Mouse (Mus musculus): ENCODE measurements at regions not wholly inside any gene's neighbourhood (a gene's known extent, or its start where the extent isn't known, plus 50 kb on each side); places are given as distances from the start of the nearest gene placed in this dataset.
A peak's percentile ranks its signal among the peaks of the same experiment; 100 is the strongest.

DNA sequence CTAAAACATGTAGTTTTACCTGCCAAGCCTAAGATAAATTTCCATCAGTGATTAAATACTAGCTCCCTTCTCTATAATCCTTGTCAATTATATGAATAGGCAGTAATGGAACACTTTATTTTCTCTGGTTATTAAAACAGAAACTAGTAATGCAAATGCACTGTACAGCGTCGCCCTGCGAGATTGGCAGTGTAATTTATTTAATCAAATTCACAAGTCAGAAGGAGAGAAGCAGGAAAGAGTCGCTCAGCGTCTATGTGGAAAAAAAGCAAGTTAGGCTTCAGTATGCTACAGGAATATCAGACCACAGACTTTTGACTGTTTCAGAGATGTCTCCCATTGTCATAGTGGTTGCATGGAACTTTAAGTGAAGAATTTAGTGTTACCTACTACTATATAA, 632.6 kb downstream of the Dach1 start:
- H3K4me1 ChIP-seq (ENCODE audit: control insufficient read depth, insufficient read depth, low read length) = no peaks in the 10 kb centered on the region
- TF ChIP-seq CTCF (IDR thresholded peaks at IDR 0.05; ENCODE audit: borderline replicate concordance, insufficient read depth, low read depth, low read length) (no peak), POLR2A (IDR thresholded peaks at IDR 0.05; ENCODE audit: borderline replicate concordance, insufficient read depth, low read length) (no peak)
- 81% methylated on average over 5 of the region's 5 CpGs for WGBS
- no peaks in the 10 kb centered on the region for H3K27me3 ChIP-seq (ENCODE audit: control insufficient read depth, insufficient read depth, low read length)
- no peak overlapping the region for H3K4me3 ChIP-seq (replicated peaks; ENCODE audit: insufficient read depth, low read depth, low read length)
- DNase-seq = no peak
- no peak overlapping the region for H3K27ac ChIP-seq (ENCODE audit: insufficient read depth, low read length)

DNA sequence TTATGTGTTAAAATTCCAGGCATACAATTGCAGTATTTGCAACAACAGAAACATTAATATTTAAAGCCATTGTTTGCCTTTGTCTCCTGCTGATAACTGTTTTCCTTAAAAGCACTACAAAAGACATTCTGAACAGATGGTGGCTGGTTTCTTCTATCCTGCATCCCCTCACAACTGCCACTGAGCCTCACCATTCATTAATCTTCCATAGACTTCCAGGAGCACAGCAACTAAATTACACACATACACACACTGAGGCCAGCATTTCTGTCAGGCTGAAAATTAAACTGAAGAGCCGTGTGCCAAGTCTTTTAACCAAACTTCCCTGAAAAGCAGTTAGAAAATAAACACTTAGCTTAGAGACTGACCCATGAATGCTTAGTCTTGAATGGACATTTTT, 658.2 kb downstream of the Dach1 start:
- no peak overlapping the region for H3K27ac ChIP-seq (ENCODE audit: insufficient read depth, low read length)
- TF ChIP-seq CTCF (IDR thresholded peaks at IDR 0.05; ENCODE audit: borderline replicate concordance, insufficient read depth, low read depth, low read length) = no peak
- TF ChIP-seq POLR2A (IDR thresholded peaks at IDR 0.05; ENCODE audit: borderline replicate concordance, insufficient read depth, low read length) = no peak
- no peak for DNase-seq
- H3K27me3 ChIP-seq (ENCODE audit: control insufficient read depth, insufficient read depth, low read length) = no peaks in the 10 kb centered on the region
- WGBS = 14% methylated on average over 1 of the region's 1 CpGs
- H3K4me3 ChIP-seq (replicated peaks; ENCODE audit: insufficient read depth, low read depth, low read length) = no peak overlapping the region
- H3K4me1 ChIP-seq (ENCODE audit: control insufficient read depth, insufficient read depth, low read length) = no peaks in the 10 kb centered on the region

DNA sequence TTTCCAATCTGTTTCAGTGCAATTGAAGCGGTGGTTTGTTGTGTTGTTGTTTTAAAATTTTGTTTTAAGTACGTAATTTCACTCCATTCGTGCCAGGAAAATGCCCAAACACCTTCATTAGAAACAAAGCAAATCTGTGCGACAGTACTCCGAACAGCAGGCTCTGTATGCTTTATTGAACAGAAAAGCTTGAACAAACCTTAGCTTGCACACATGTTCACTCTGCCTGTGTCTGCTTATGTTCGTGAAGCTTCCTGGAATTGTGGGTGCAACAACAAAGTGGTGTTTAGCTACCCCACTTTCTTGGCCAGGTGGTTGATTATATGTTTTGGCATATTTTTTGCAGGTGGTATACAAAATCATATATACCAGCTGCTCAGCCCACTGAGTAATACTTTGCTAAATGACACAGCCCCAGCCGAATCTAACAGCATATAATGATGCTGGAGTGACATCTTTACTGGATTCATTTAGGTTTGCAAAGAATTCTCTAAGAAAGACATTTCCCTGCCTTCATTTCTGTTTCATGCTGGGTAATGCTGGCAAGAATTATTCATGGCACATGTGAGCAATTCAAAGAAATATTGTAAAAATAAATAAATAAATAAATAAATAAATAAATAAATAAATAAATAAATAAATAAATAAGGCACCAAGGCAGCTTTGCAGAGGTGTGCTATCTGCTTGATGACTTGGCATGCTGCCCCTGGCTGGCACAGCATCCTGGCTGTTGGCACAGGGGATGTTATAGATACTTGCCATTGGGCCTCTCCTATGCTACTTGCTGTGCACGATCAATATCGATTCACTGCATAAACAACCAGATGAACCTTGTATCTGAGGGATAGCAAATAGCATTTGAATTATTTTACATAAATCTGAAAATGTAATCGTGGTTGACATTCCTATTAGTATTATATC, 679.9 kb downstream of the Dach1 start:
- WGBS = 39% methylated on average over 10 of the region's 10 CpGs
- H3K27me3 ChIP-seq (ENCODE audit: control insufficient read depth, insufficient read depth, low read length) = no peaks in the 10 kb centered on the region
- no peak overlapping the region for H3K4me3 ChIP-seq (replicated peaks; ENCODE audit: insufficient read depth, low read depth, low read length)
- no peak overlapping the region for H3K27ac ChIP-seq (ENCODE audit: insufficient read depth, low read length)
- DNase-seq = peak in 1 of 2 experiments; percentile 2
- TF ChIP-seq CTCF (IDR thresholded peaks at IDR 0.05; ENCODE audit: borderline replicate concordance, insufficient read depth, low read depth, low read length) (no peak), POLR2A (IDR thresholded peaks at IDR 0.05; ENCODE audit: borderline replicate concordance, insufficient read depth, low read length) (no peak)
- H3K4me1 ChIP-seq (ENCODE audit: control insufficient read depth, insufficient read depth, low read length) = no peaks in the 10 kb centered on the region

DNA sequence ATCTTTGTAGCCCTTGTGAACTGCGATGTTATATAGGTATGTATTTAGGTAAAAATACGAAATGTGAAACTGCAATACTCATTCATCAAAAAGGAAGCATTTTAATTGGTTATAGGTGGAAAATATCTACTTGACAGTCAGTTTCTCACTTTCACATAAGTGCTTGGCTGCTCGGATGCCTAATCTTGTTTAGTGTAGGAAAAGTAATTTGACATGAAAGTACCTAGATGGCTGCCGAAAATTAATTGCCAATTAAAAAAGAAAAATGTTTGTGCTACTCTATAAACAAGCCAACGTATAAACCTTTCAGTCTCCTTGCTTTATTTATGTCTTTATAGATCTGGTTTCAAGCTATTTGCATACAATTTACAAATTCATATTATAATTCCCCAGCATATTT, 691.3 kb downstream of the Dach1 start:
- DNase-seq = no peak
- Histone ChIP-seq H3K27me3 (ENCODE audit: control insufficient read depth, insufficient read depth, low read length) (no peaks in the 10 kb centered on the region), H3K4me3 (replicated peaks; ENCODE audit: insufficient read depth, low read depth, low read length) (no peak overlapping the region), H3K27ac (ENCODE audit: insufficient read depth, low read length) (no peak overlapping the region), H3K4me1 (ENCODE audit: control insufficient read depth, insufficient read depth, low read length) (no peaks in the 10 kb centered on the region)
- TF ChIP-seq CTCF (IDR thresholded peaks at IDR 0.05; ENCODE audit: borderline replicate concordance, insufficient read depth, low read depth, low read length) (no peak), POLR2A (IDR thresholded peaks at IDR 0.05; ENCODE audit: borderline replicate concordance, insufficient read depth, low read length) (no peak)
- 71% methylated on average over 5 of the region's 5 CpGs for WGBS

DNA sequence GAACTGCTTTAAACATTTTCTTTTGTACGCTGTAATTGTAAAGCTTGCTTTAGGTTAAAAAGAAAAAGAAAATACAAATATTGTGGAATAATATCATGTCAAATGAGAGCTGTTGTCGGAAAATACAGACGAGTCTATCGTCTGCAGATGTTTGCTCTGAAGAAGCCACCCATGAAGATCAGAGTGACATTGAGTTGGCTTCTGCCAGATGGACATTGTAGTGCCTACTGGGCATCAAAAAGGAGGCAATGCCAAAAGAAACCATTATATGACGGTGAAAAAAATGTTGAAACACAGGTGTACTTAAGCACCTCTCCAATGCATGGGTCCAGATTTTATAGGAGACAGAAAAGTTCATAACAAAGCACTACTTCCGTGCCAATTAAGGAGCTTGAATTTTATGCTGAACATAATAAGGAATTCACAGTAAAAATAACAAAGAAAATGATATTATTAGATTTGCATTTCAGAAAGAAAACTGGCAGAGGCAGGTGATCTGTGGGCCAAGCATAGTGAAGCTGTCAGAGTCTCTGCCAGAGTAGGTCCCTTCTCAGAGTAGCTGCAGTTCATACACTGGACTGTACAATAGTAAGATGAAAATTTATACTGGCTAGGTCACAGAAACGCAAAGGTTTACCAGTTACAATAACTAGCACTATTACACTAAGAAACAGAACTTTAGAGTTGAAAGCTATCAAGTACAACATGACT, 718.9 kb downstream of the Dach1 start:
- no peak for DNase-seq
- Histone ChIP-seq H3K4me3 (replicated peaks; ENCODE audit: insufficient read depth, low read depth, low read length) (no peak overlapping the region), H3K4me1 (ENCODE audit: control insufficient read depth, insufficient read depth, low read length) (no peaks in the 10 kb centered on the region), H3K27me3 (ENCODE audit: control insufficient read depth, insufficient read depth, low read length) (no peaks in the 10 kb centered on the region), H3K27ac (ENCODE audit: insufficient read depth, low read length) (no peak overlapping the region)
- WGBS = 25% methylated on average over 7 of the region's 7 CpGs
- no peak for TF ChIP-seq CTCF (IDR thresholded peaks at IDR 0.05; ENCODE audit: borderline replicate concordance, insufficient read depth, low read depth, low read length)
- TF ChIP-seq POLR2A (IDR thresholded peaks at IDR 0.05; ENCODE audit: borderline replicate concordance, insufficient read depth, low read length) = no peak

DNA sequence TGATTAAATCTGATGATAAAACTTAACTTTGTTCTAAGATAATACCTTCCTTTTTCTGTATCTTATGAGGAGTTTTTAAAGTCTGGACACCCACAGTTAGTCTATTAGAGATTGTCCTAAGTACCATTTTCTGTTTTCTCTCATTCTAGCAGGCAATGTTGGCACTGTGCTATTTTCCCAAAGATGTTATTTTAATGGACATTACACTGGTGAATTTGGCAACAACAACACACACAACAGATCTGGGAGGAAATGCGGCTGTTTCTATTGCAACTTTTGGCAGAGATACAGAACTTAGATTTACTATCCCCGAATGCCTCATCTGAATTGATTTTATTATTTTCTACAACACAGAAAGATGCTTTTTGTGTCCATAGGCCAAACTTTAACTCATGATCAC, 720.9 kb downstream of the Dach1 start:
- H3K4me3 ChIP-seq (replicated peaks; ENCODE audit: insufficient read depth, low read depth, low read length) = no peak overlapping the region
- H3K27ac ChIP-seq (ENCODE audit: insufficient read depth, low read length) = no peak overlapping the region
- no peaks in the 10 kb centered on the region for H3K4me1 ChIP-seq (ENCODE audit: control insufficient read depth, insufficient read depth, low read length)
- H3K27me3 ChIP-seq (ENCODE audit: control insufficient read depth, insufficient read depth, low read length) = no peaks in the 10 kb centered on the region
- TF ChIP-seq CTCF (IDR thresholded peaks at IDR 0.05; ENCODE audit: borderline replicate concordance, insufficient read depth, low read depth, low read length) (no peak), POLR2A (IDR thresholded peaks at IDR 0.05; ENCODE audit: borderline replicate concordance, insufficient read depth, low read length) (no peak)
- no peak for DNase-seq
- WGBS = 4% methylated on average over 2 of the region's 2 CpGs

DNA sequence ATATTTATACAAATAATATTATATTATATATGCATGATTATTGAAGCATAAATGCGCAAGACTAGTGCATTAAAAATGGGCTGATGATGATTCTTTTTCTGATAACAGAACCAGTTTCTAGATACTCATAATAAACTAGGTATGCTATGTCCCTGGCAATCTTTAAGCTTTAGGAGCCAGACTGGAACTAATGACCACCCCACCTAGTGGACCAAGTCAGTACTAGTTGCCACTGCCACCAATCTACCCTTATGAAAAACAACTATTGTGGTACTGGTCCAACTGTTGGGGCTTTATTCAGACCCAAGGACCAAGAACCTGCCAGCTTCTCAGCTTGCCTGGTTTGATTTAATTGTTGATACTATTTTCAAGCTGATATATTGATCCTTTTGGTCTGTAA, 722.8 kb downstream of the Dach1 start:
- DNase-seq = no peak
- no peaks in the 10 kb centered on the region for H3K27me3 ChIP-seq (ENCODE audit: control insufficient read depth, insufficient read depth, low read length)
- H3K27ac ChIP-seq (ENCODE audit: insufficient read depth, low read length) = no peak overlapping the region
- no peaks in the 10 kb centered on the region for H3K4me1 ChIP-seq (ENCODE audit: control insufficient read depth, insufficient read depth, low read length)
- 95% methylated on average over 1 of the region's 1 CpGs for whole genome bisulfite sequencing
- no peak for TF ChIP-seq CTCF (IDR thresholded peaks at IDR 0.05; ENCODE audit: borderline replicate concordance, insufficient read depth, low read depth, low read length)
- no peak for TF ChIP-seq POLR2A (IDR thresholded peaks at IDR 0.05; ENCODE audit: borderline replicate concordance, insufficient read depth, low read length)
- no peak overlapping the region for H3K4me3 ChIP-seq (replicated peaks; ENCODE audit: insufficient read depth, low read depth, low read length)

DNA sequence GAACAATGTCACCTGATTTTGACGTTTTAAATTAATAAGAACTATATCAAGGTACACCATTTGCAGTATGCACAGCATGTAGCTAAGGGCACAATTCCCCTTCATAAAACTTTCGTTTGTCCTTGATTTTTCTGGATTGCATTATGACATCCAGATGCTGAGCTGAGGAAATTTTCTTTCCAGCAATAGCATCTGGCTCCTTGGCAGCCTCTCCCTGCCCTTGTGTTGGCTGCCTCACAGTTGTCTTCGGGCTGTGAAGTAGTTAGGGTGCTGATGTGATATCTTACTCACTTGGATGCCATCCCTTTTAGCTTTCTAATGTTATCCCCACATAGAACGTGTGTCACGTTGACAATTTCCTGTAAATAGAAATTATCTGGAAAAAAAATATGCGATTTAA, 729.2 kb downstream of the Dach1 start:
- H3K4me1 ChIP-seq (ENCODE audit: control insufficient read depth, insufficient read depth, low read length) = no peaks in the 10 kb centered on the region
- H3K27me3 ChIP-seq (ENCODE audit: control insufficient read depth, insufficient read depth, low read length) = no peaks in the 10 kb centered on the region
- TF ChIP-seq CTCF (IDR thresholded peaks at IDR 0.05; ENCODE audit: borderline replicate concordance, insufficient read depth, low read depth, low read length) (no peak), POLR2A (IDR thresholded peaks at IDR 0.05; ENCODE audit: borderline replicate concordance, insufficient read depth, low read length) (no peak)
- no peak for DNase-seq
- 21% methylated on average over 6 of the region's 6 CpGs for WGBS
- H3K4me3 ChIP-seq (replicated peaks; ENCODE audit: insufficient read depth, low read depth, low read length) = no peak overlapping the region
- H3K27ac ChIP-seq (ENCODE audit: insufficient read depth, low read length) = no peak overlapping the region

Measured in cerebellum, adult 2 months (tissue).